Mouse (Mus musculus) liver, embryonic 11.5 days (tissue): Measurements from ENCODE around the gene Ccdc58. TPM values are rescaled to one million over a fixed set of nuclear protein-coding genes. Genes with fewer than 3 reads are reported as not detected.

Experiments
- ATAC-seq: fragments of 200-750 bp; cut with Nextera tagmentation; replicated peaks from 2 replicates; pipeline ENCODE4 v1.8.0; 2017; ENCODE audit warnings: moderate number of reproducible peaks, mild to moderate bottlenecking, moderate TSS enrichment, moderate library complexity; ENCODE audit not compliant: low FRiP score
- DNase-seq: peaks from one replicate; pipeline ENCODE4 v3.0.0-alpha.2; 2017; ENCODE audit warnings: low spot score
- H3K27ac ChIP-seq: fragments of 300-500 bp; sonication (generic); 2 replicates; pipeline ENCODE4 v1.5.1; 2014; ENCODE audit warnings: mild to moderate bottlenecking, low read depth, low read length, control low read depth
- H3K27me3 ChIP-seq: fragments of 300-500 bp; sonication (generic); replicated peaks from 2 replicates; pipeline ENCODE4 v1.6.1; 2014; ENCODE audit warnings: low read length, mixed read lengths; ENCODE audit not compliant: control insufficient read depth, insufficient read depth
- H3K36me3 ChIP-seq: fragments of 300-500 bp; sonication (generic); 2 replicates; pipeline ENCODE4 v1.6.1; 2014; ENCODE audit warnings: mild to moderate bottlenecking, low read length, moderate library complexity, mixed read lengths; ENCODE audit not compliant: control insufficient read depth, insufficient read depth
- H3K4me1 ChIP-seq: fragments of 300-500 bp; sonication (generic); replicated peaks from 2 replicates; pipeline ENCODE4 v1.6.1; 2014; ENCODE audit warnings: low read length, mixed read lengths; ENCODE audit not compliant: control insufficient read depth, insufficient read depth
- H3K4me2 ChIP-seq: fragments of 300-500 bp; sonication (generic); 2 replicates; pipeline ENCODE4 v1.6.1; 2014; ENCODE audit warnings: mild to moderate bottlenecking, control low read depth, moderate library complexity
- H3K4me3 ChIP-seq: fragments of 300-500 bp; sonication (generic); 2 replicates; pipeline ENCODE4 v1.5.1; 2014; ENCODE audit warnings: low read depth, low read length, control low read depth
- H3K9ac ChIP-seq: fragments of 300-500 bp; sonication (generic); 2 replicates; pipeline ENCODE4 v1.6.1; 2014; ENCODE audit warnings: low read depth, low read length, control low read depth
- H3K9me3 ChIP-seq: fragments of 300-500 bp; sonication (generic); 2 replicates; pipeline ENCODE4 v1.6.1; 2016; ENCODE audit warnings: low read length, inconsistent platforms, mixed read lengths; ENCODE audit not compliant: control insufficient read depth
- WGBS: fragments of 180-500 bp; shearing (Covaris S2); extraction: QIAGEN DNeasy Blood & Tissue Kit; methylation state at CpG from one replicate; pipeline ENCODE4 v1.1.7; 2014; 5-methylcytosine and 5-hydroxymethylcytosine counted together
- polyA plus RNA-seq: library from polyadenylated mRNA; unstranded; fragments of >200 nt; fragmentation: Nextera tagmentation; extraction: Ambion mirVana; gene quantifications from 2 replicates; pipeline ENCODE4 v1.2.1, GENCODE M21; 2014

Gene Ccdc58
- polyA plus RNA-seq, 1 experiment from 2014 or later, result 137 TPM

DNA sequence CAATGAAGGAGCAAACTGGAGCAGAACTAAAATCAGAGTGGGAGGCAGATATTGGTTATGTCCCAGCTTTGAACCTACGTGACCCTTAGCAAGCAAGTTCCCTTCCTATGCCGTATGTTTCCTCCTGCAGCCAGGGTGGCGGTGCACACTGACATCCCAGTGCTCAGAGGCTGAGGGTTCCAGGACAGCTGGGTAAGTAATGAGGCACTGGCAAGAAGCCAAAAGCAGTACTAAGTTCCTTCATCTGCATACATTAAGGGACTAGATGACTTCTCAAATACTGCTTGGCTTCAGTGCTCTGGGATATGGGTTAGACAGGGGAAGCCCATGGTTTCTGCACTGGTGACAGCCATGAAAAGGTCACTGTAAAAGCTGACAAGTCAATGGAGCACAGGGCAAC lies 3.1 kb upstream of the Ccdc58 start:
- WGBS, result 80% methylated on average over 3 of the region's 3 CpGs
- Histone ChIP-seq H3K36me3 (peaks cover 4% of the 10 kb centered on the region; the same call in 1 of the 2 replicates), H3K9ac (no peak overlapping the region), H3K4me1 (peaks cover 26% of the 10 kb centered on the region), H3K4me2 (peak overlapping the region; percentile 66), H3K9me3 (no peaks in the 10 kb centered on the region), H3K27ac (no peak overlapping the region), H3K27me3 (no peaks in the 10 kb centered on the region), H3K4me3 (no peak overlapping the region; the same call in 1 of the 2 replicates)
- DNase-seq (no peak), ATAC-seq (no peak)

DNA sequence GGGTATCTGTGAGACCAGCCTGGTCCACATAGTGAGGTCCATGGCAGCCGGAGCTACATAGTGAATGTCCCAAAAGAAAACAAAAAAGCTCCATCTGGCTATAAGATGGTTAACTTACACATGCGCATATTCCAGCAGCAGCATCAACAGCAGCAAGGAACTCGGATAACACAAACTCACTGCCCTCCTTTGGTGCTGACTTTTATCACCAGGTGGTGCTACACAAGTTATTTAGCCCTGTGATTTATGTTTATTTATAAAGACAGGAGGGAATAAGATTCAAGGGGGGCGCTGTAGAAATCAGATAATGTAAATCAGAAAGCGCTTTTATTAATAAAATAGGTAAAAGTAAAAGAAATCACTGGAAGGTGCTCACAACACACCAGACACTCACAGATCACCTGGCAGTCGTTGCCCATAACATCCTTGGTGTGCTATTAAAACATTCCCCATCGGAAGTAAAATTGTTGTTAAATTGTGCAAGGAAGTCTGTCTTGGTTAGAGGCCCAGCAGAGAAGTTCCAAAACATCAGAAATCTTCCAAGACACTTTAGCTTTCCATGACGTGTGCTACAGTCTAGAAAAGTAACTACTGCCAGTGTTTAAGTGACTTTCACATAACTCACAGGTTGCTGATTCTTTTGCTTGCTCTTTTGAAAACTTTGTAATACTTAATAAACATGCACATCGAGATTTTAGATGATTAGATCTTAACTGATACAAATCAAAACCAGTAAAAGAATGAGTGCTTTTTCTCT lies 1.5 kb upstream of the Ccdc58 start:
- Histone ChIP-seq H3K36me3 (peaks cover 4% of the 10 kb centered on the region; the same call in 1 of the 2 replicates), H3K4me1 (peaks cover 25% of the 10 kb centered on the region), H3K4me3 (peak overlapping the region; percentile 85), H3K9ac (peak overlapping the region; percentile 94; the same call in 1 of the 2 replicates), H3K27ac (no peak overlapping the region), H3K9me3 (no peaks in the 10 kb centered on the region), H3K27me3 (no peaks in the 10 kb centered on the region), H3K4me2 (peak overlapping the region; percentile 66)
- WGBS, result 49% methylated on average over 9 of the region's 9 CpGs
- DNase-seq (no peak), ATAC-seq (no peak)

DNA sequence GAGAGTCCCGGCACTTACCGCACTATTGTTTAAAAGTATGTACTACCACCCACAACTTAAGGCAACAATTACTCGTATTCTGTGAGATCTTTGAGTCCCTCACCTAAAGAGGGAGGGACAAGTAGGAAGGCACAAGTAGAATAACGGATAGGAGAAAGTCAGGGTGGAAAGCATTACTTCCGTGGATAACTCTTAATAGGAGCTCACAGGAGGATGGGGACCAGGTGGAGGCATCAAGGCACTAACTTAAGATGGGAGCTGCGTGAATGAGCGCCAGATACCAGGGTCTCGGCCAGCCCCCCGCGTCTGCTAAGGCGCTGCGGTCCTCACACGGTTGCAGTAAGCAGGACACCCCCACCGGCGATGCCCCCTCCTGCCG lies 425 bp upstream of the Ccdc58 start:
- ATAC-seq (no peak; the same call in none of the 2 replicates), DNase-seq (no peak)
- Histone ChIP-seq H3K4me2 (peak overlapping the region; percentile 66), H3K4me1 (peaks cover 23% of the 10 kb centered on the region), H3K9me3 (no peaks in the 10 kb centered on the region), H3K4me3 (peak overlapping the region; percentile 85), H3K9ac (peak overlapping the region; percentile 94), H3K36me3 (peaks cover 4% of the 10 kb centered on the region; the same call in 1 of the 2 replicates), H3K27me3 (no peaks in the 10 kb centered on the region), H3K27ac (peak overlapping the region; percentile 99)
- under 1% methylated on average over 16 of the region's 16 CpGs for WGBS

DNA sequence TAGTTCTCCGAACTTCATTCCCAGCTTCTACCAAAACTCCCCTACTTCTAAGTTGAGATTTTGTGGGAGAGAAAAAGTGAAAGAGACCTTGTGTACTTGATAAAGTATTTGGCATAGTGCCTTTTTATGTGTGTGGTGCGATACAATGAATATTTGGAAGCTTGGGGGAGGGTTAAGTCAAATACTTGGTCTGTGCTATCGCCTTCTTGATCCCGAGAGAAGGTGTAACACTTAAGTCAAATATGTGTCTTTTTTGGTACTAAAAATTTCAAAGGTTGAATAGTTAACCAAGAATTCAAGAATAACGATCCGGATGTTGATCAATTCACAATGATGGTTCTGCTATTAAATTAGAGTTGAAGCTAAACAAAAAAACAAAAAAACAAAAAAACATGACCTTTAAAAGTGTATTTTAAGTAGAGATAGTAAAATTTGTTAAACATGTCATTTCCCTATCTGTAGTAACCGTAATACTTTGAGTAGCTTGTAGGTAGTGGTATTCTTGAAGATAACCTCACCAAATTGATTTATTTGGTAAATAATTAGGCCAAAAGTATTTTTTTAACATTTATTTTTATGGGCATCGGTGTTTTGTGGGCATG lies 1.0 kb downstream of the Ccdc58 start:
- no peaks in the 10 kb centered on the region for H3K27me3 ChIP-seq
- peak overlapping the region; percentile 66 for H3K4me2 ChIP-seq
- H3K27ac ChIP-seq, result peak overlapping the region; percentile 99
- 24% methylated on average over 8 of the region's 8 CpGs for WGBS
- peak overlapping the region; percentile 85 for H3K4me3 ChIP-seq
- peaks cover 2% of the 10 kb centered on the region; the same call in 1 of the 2 replicates for H3K36me3 ChIP-seq
- DNase-seq (no peak), ATAC-seq (no peak)
- peaks cover 23% of the 10 kb centered on the region for H3K4me1 ChIP-seq
- no peaks in the 10 kb centered on the region for H3K9me3 ChIP-seq
- H3K9ac ChIP-seq, result peak overlapping the region; percentile 94

DNA sequence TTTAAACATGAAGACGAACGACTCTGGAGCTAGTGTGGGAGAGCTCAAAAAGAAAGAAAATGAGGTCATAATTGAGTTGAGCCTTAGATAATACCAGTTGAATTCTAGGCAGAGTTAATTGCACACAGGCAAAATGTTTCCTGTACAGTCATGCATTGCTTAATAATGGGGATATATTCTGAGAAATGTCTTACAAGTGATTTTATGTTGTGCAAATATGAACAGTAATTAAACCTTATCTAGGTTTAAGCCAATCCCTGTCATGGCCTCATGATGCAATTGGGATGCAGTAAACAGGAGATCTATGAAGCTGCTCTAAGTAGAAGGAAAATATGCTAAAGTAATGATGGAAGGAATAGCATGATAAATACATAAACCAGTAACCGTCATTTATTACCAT lies 3.3 kb downstream of the Ccdc58 start:
- Histone ChIP-seq H3K36me3 (no peaks in the 10 kb centered on the region), H3K4me3 (no peak overlapping the region), H3K9ac (no peak overlapping the region), H3K4me2 (no peak overlapping the region), H3K9me3 (no peaks in the 10 kb centered on the region), H3K27me3 (no peaks in the 10 kb centered on the region), H3K27ac (no peak overlapping the region), H3K4me1 (peaks cover 4% of the 10 kb centered on the region; the same call in 1 of the 2 replicates)
- DNase-seq (no peak), ATAC-seq (no peak)
- 87% methylated on average over 3 of the region's 3 CpGs for WGBS

DNA sequence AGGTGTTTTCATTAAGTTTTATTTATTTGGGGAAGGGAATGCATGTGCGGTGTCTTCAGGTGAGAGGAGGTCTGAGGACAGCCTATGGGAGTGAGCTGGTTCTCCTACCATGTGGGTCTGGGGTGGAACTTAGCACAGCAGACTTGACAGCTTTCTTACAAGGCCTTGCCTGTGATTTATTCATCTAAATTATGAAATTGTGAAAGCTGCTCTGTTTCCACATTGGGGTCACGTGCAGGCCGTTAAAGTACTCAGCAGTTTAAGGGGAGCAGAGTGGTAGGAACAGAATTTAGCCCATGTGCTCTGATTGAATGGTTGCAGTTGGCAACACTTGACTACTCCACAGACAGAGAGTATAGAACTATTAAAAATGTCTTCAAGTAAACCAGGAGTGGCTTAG lies 8.4 kb downstream of the Ccdc58 start:
- no peak for DNase-seq
- Histone ChIP-seq H3K36me3 (peaks cover 5% of the 10 kb centered on the region), H3K4me2 (no peak overlapping the region), H3K4me3 (no peak overlapping the region), H3K4me1 (no peaks in the 10 kb centered on the region), H3K27me3 (no peaks in the 10 kb centered on the region), H3K27ac (no peak overlapping the region), H3K9ac (no peak overlapping the region), H3K9me3 (no peaks in the 10 kb centered on the region)
- WGBS, result 94% methylated on average over 3 of the region's 3 CpGs
- ATAC-seq, result no peak

DNA sequence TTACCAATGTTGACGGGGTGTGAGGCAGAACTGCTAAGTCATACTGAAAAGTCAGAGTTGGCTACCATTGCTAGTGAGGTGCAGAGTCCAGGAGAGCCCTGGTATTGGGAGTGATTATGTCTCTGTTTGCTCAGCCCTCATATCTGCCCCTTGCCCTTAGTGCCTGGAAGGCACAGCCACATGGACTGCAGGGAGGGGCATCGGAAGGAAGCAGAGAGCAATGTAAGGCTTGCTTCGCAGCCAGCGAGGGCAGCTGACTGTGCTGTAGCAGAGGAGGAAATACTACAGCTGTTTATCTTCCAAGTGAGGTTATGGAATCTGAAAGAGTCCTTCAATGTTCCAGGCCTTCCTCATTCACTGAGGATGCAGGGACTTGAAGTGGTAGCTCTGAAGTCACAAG lies 16.4 kb downstream of the Ccdc58 start:
- 71% methylated on average over 4 of the region's 4 CpGs for WGBS
- Histone ChIP-seq H3K9me3 (no peaks in the 10 kb centered on the region), H3K9ac (no peak overlapping the region), H3K4me1 (no peaks in the 10 kb centered on the region), H3K36me3 (peaks cover 27% of the 10 kb centered on the region), H3K4me2 (no peak overlapping the region), H3K27ac (no peak overlapping the region), H3K27me3 (no peaks in the 10 kb centered on the region), H3K4me3 (no peak overlapping the region)
- ATAC-seq, result peak; percentile 70
- DNase-seq, result no peak

DNA sequence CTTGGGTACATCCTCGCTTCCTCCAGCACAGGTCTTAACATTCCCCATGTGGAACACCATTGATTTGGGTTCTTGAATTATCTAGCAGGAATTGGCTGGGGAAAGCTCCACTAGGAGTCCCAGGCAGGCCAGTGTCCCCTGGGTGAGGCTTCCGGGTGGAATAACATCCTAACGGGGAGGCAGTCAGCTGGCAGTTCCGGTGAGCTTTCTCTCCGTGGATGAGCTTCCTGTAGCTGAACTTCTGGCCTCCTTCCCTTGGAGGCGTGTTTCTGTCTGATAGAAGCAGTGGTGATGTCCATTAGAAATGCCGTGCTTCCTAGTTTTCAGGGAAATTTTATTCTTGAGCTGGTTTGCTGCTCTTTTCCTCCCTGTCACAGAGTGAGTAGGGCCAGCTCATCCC lies 17.6 kb downstream of the Ccdc58 start:
- no peaks in the 10 kb centered on the region for H3K27me3 ChIP-seq
- ATAC-seq, result no peak
- WGBS, result 87% methylated on average over 7 of the region's 7 CpGs
- H3K27ac ChIP-seq, result no peak overlapping the region
- H3K4me2 ChIP-seq, result no peak overlapping the region
- H3K4me1 ChIP-seq, result no peaks in the 10 kb centered on the region
- no peak overlapping the region for H3K9ac ChIP-seq
- peaks cover 25% of the 10 kb centered on the region for H3K36me3 ChIP-seq
- no peak for DNase-seq
- H3K9me3 ChIP-seq, result no peaks in the 10 kb centered on the region
- no peak overlapping the region for H3K4me3 ChIP-seq
